Mouse (Mus musculus) ES-E14 (cell line): ENCODE results near the gene Fam189a1.

Experiments
- CHD2 ChIP-seq: IDR thresholded peaks from 2 replicates; pipeline ENCODE4 v1.6.1; 2014; ENCODE audit warnings: mild to moderate bottlenecking, low read depth, low read length, inconsistent platforms
- MAFK ChIP-seq: IDR thresholded peaks from 2 replicates; pipeline ENCODE4 v1.6.1; 2014; ENCODE audit warnings: mild to moderate bottlenecking, low read depth, low read length, inconsistent platforms; ENCODE audit not compliant: insufficient read depth
- ZC3H11A ChIP-seq: IDR thresholded peaks from 2 replicates; pipeline ENCODE4 v1.6.1; 2012; ENCODE audit warnings: low read depth, mild to moderate bottlenecking, inconsistent platforms, low read length, borderline replicate concordance
- ZNF384 ChIP-seq: IDR thresholded peaks from 2 replicates; pipeline ENCODE4 v1.6.1; 2012; ENCODE audit warnings: low read depth, low read length, inconsistent platforms

GRCm38 (mm10) chr7:65115366-65115765, 41.0 kb downstream of the Fam189a1 start:
- TF ChIP-seq CHD2 (no peak), ZNF384 (no peak), ZC3H11A (no peak), MAFK (no peak)
